ENCODE assay signal across 9 mouse cellular contexts in the genomic region with DNA sequence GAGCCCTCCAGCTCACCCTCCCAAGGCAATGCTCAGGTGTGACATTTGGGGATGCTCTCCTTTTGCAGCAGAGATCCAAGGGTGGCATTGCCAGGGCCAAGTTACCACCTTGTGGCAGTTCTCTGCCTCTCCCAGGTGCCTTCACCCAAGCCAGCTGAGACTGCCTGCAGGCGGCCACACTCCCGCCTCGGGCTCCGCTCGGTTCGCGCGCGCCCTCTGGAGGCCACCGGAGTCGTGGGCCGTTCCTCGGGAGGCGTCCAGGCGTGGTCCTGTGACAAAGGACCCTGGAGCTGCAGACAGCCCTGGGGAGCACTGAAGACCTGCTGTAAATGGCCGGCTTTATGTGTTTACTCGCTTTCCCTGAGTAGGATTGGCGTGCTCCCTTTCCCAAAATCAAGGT. TPM values are rescaled to one million over a fixed set of nuclear protein-coding genes. Genes with fewer than 3 reads are reported as not detected.
DNase-seq lines count a peak whose midpoint lies in the region; ATAC-seq and TF ChIP-seq lines count a peak whose summit lies in the region.
"Had no signal": no experiment of that assay in that cellular context is flagged by ENCODE, and none has a peak within 500 bp of the region (broad histone marks: within the 10 kb centered on the region; RNA-seq: fewer than 3 reads in every experiment).

No protein-coding gene starts in this region.

- peak; percentile 63 for DNase-seq in brain, adult 2 months (ENCODE audit: low read depth, low spot score)
- DNase-seq in forebrain, embryonic 10.5 days (ENCODE audit: extremely low spot score, low spot score) = peak; percentile 76
- DNase-seq in kidney, postnatal 10 days = peak; percentile 92
- no peak for DNase-seq in liver, embryonic 14.5 days (ENCODE audit: low read depth in 3 of 3, low spot score in 3 of 3)
- peak; percentile 88 for DNase-seq in neural tube, embryonic 11.5 days (ENCODE audit: low spot score)

- H3K4me3 ChIP-seq in forebrain, embryonic 10.5 days = no peak overlapping the region
- no peak overlapping the region for H3K4me3 ChIP-seq in heart, embryonic 16.5 days (ENCODE audit: low read length)
- H3K4me3 ChIP-seq in liver, embryonic 14.5 days (ENCODE audit: insufficient read depth in 1 of 2, low read depth in 2 of 2, low read length in 2 of 2) = no peak overlapping the region
- H3K4me3 ChIP-seq in neural tube, embryonic 11.5 days (ENCODE audit: low read depth, low read length) = no peak overlapping the region
- no peak overlapping the region for H3K4me3 ChIP-seq in stomach, embryonic 15.5 days (replicated peaks)
- H3K4me3 ChIP-seq: embryonic facial prominence, embryonic 13.5 days had no signal

- no peak overlapping the region for H3K4me2 ChIP-seq in heart, embryonic 16.5 days (ENCODE audit: low read depth, low read length)
- no peak overlapping the region for H3K4me2 ChIP-seq in liver, embryonic 14.5 days (ENCODE audit: low read depth)
- no peak overlapping the region for H3K4me2 ChIP-seq in neural tube, embryonic 11.5 days (ENCODE audit: low read depth)
- no peak overlapping the region for H3K4me2 ChIP-seq in stomach, embryonic 15.5 days
- H3K4me2 ChIP-seq: embryonic facial prominence, embryonic 13.5 days had no signal

- peaks cover 9% of the 10 kb centered on the region; the same call in 1 of the 2 replicates for H3K36me3 ChIP-seq in forebrain, embryonic 10.5 days (replicated peaks)
- H3K36me3 ChIP-seq in heart, embryonic 16.5 days (ENCODE audit: control insufficient read depth, insufficient read depth) = peaks cover 3% of the 10 kb centered on the region; the same call in 1 of the 2 replicates
- no peaks in the 10 kb centered on the region for H3K36me3 ChIP-seq in liver, embryonic 14.5 days (replicated peaks; ENCODE audit: control insufficient read depth, insufficient read depth, low read depth)
- H3K36me3 ChIP-seq in neural tube, embryonic 11.5 days (ENCODE audit: control insufficient read depth, insufficient read depth, low read length) = no peaks in the 10 kb centered on the region
- H3K36me3 ChIP-seq in stomach, embryonic 15.5 days = no peaks in the 10 kb centered on the region

- WGBS in forebrain, embryonic 10.5 days = 1% methylated on average over 18 of the region's 18 CpGs
- WGBS in heart, embryonic 16.5 days = 3% methylated on average over 18 of the region's 18 CpGs
- under 1% methylated on average over 18 of the region's 18 CpGs for WGBS in liver, embryonic 14.5 days (ENCODE audit: insufficient replicate concordance)
- WGBS in neural tube, embryonic 11.5 days = under 1% methylated on average over 18 of the region's 18 CpGs
- WGBS in stomach, embryonic 15.5 days = 2% methylated on average over 18 of the region's 18 CpGs

- no peak overlapping the region for H3K9ac ChIP-seq in heart, embryonic 16.5 days (ENCODE audit: low read length)
- H3K9ac ChIP-seq in liver, embryonic 14.5 days (replicated peaks) = no peak overlapping the region
- no peak overlapping the region for H3K9ac ChIP-seq in neural tube, embryonic 11.5 days (ENCODE audit: low read length)
- no peak overlapping the region for H3K9ac ChIP-seq in stomach, embryonic 15.5 days
- H3K9ac ChIP-seq: embryonic facial prominence, embryonic 13.5 days had no signal

- no peaks in the 10 kb centered on the region for H3K9me3 ChIP-seq in forebrain, embryonic 10.5 days
- no peaks in the 10 kb centered on the region for H3K9me3 ChIP-seq in heart, embryonic 16.5 days (replicated peaks; ENCODE audit: control insufficient read depth, low read length)
- H3K9me3 ChIP-seq in liver, embryonic 14.5 days (ENCODE audit: control insufficient read depth, low read length) = no peaks in the 10 kb centered on the region
- no peaks in the 10 kb centered on the region for H3K9me3 ChIP-seq in neural tube, embryonic 11.5 days (ENCODE audit: control insufficient read depth, low read length)
- no peaks in the 10 kb centered on the region for H3K9me3 ChIP-seq in stomach, embryonic 15.5 days
- H3K9me3 ChIP-seq: embryonic facial prominence, embryonic 13.5 days had no signal

- ATAC-seq in CD4-positive, CD25-positive, alpha-beta regulatory T cell, adult 4 months = peak; percentile 85
- peak; percentile 53 for ATAC-seq in heart, embryonic 16.5 days (replicated peaks; ENCODE audit: extremely low read depth, insufficient read depth, low FRiP score)
- ATAC-seq in liver, embryonic 14.5 days (ENCODE audit: insufficient read depth) = 0 out of 2 replicates have a peak, but pooled peaks have one; percentile 45
- ATAC-seq in neural tube, embryonic 11.5 days (ENCODE audit: insufficient read depth, low FRiP score, low TSS enrichment) = peak; percentile 79
- peak; percentile 65; the same call in 1 of the 2 replicates for ATAC-seq in stomach, embryonic 15.5 days (ENCODE audit: insufficient read depth, low FRiP score, low read depth)

- TF ChIP-seq EP300 in liver, embryonic 14.5 days (IDR thresholded peaks at IDR 0.05; ENCODE audit: low read depth) = no peak

- peak overlapping the region; percentile 62 for H3K27ac ChIP-seq in forebrain, embryonic 10.5 days
- H3K27ac ChIP-seq in heart, embryonic 16.5 days (ENCODE audit: low read length) = no peak overlapping the region
- H3K27ac ChIP-seq in liver, embryonic 14.5 days = no peak overlapping the region
- H3K27ac ChIP-seq in neural tube, embryonic 11.5 days (ENCODE audit: low read depth, low read length) = no peak overlapping the region
- H3K27ac ChIP-seq in stomach, embryonic 15.5 days = no peak overlapping the region
- H3K27ac ChIP-seq: embryonic facial prominence, embryonic 13.5 days had no signal

- peak; percentile 92 for TF ChIP-seq CTCF in liver, embryonic 14.5 days (IDR thresholded peaks at IDR 0.05; ENCODE audit: low read depth)

- peaks cover 12% of the 10 kb centered on the region for H3K4me1 ChIP-seq in forebrain, embryonic 10.5 days
- H3K4me1 ChIP-seq in heart, embryonic 16.5 days (ENCODE audit: control insufficient read depth, insufficient read depth, low read length) = no peaks in the 10 kb centered on the region
- no peaks in the 10 kb centered on the region for H3K4me1 ChIP-seq in liver, embryonic 14.5 days (replicated peaks; ENCODE audit: control insufficient read depth in 2 of 2, insufficient read depth in 2 of 2, low read length in 1 of 2)
- no peaks in the 10 kb centered on the region for H3K4me1 ChIP-seq in neural tube, embryonic 11.5 days (ENCODE audit: control insufficient read depth, insufficient read depth, low read length)
- no peaks in the 10 kb centered on the region for H3K4me1 ChIP-seq in stomach, embryonic 15.5 days

- 0 out of 2 replicates have a peak, but pooled peaks cover 5% of the 10 kb centered on the region for H3K27me3 ChIP-seq in forebrain, embryonic 10.5 days (ENCODE audit: poor library complexity, severe bottlenecking)
- no peaks in the 10 kb centered on the region for H3K27me3 ChIP-seq in heart, embryonic 16.5 days (ENCODE audit: control insufficient read depth, insufficient read depth, low read length)
- H3K27me3 ChIP-seq in liver, embryonic 14.5 days (ENCODE audit: control insufficient read depth, insufficient read depth, low read length) = no peaks in the 10 kb centered on the region
- H3K27me3 ChIP-seq in neural tube, embryonic 11.5 days (ENCODE audit: control insufficient read depth, insufficient read depth, low read length) = no peaks in the 10 kb centered on the region
- no peaks in the 10 kb centered on the region for H3K27me3 ChIP-seq in stomach, embryonic 15.5 days (replicated peaks)
- H3K27me3 ChIP-seq: embryonic facial prominence, embryonic 13.5 days had no signal

RNA-seq across cellular contexts. Expression of gene Coq7, which starts 14.5 kb away (rescaled TPM):
- polyA plus RNA-seq in CD4-positive, CD25-positive, alpha-beta regulatory T cell, adult 4 months (2017; shearing (Covaris generic)) = 10 to 100 TPM; 10.3 to 10.7 TPM
- polyA plus RNA-seq in forebrain, embryonic 10.5 days (2016; fragmentation: Nextera tagmentation; extraction: Ambion mirVana) = 129 and 135 TPM in 2 replicates
- polyA plus RNA-seq in heart, embryonic 16.5 days (2015; fragmentation: Nextera tagmentation; extraction: Ambion mirVana) = 173 and 177 TPM in 2 replicates
- polyA plus RNA-seq in liver, embryonic 14.5 days (2012; rRNA removed) = 17.6 and 34.1 TPM in 2 replicates
- 56.2 and 56.7 TPM in 2 replicates for polyA plus RNA-seq in liver, embryonic 14.5 days (2014; fragmentation: Nextera tagmentation; extraction: Ambion mirVana)
- polyA plus RNA-seq in neural tube, embryonic 11.5 days (2014; fragmentation: Nextera tagmentation; extraction: Ambion mirVana) = 118 and 127 TPM in 2 replicates
- polyA plus RNA-seq in stomach, embryonic 15.5 days (2015; fragmentation: Nextera tagmentation; extraction: Ambion mirVana) = 105 and 113 TPM in 2 replicates

RNA-seq across cellular contexts. Expression of gene Itpripl2, which starts 26.9 kb away (rescaled TPM):
- under 1 TPM; 0.63 to 0.77 TPM for polyA plus RNA-seq in CD4-positive, CD25-positive, alpha-beta regulatory T cell, adult 4 months (2017; shearing (Covaris generic))
- polyA plus RNA-seq in forebrain, embryonic 10.5 days (2016; fragmentation: Nextera tagmentation; extraction: Ambion mirVana) = 0.82 and 0.95 TPM in 2 replicates
- polyA plus RNA-seq in heart, embryonic 16.5 days (2015; fragmentation: Nextera tagmentation; extraction: Ambion mirVana) = 4.1 and 4.9 TPM in 2 replicates
- 1.2 and 1.5 TPM in 2 replicates for polyA plus RNA-seq in liver, embryonic 14.5 days (2012; rRNA removed)
- 0.43 and 0.47 TPM in 2 replicates for polyA plus RNA-seq in liver, embryonic 14.5 days (2014; fragmentation: Nextera tagmentation; extraction: Ambion mirVana)
- 1.1 and 1.4 TPM in 2 replicates for polyA plus RNA-seq in neural tube, embryonic 11.5 days (2014; fragmentation: Nextera tagmentation; extraction: Ambion mirVana)
- 6.2 and 6.4 TPM in 2 replicates for polyA plus RNA-seq in stomach, embryonic 15.5 days (2015; fragmentation: Nextera tagmentation; extraction: Ambion mirVana)

Comparison
In these comparisons a context has a peak if more than half of its experiments do, and no peak if none do; other contexts are left out.
1. DNase-seq: peak in brain, adult 2 months (single experiment), forebrain, embryonic 10.5 days (single experiment), kidney, postnatal 10 days (single experiment) and neural tube, embryonic 11.5 days (single experiment); none in liver, embryonic 14.5 days (0 of 3).
2. Peak in every context shown above with its lines, with median percentiles within 50 percentile points of each other: ATAC-seq.